In genomic region chr16:90580411-90580810, GRCm38 (mm10) we compare ENCODE assay signal across 16 mouse cellular contexts.
DNase-seq lines count a peak whose midpoint lies in the region; ATAC-seq lines count a peak whose summit lies in the region.
"Had no signal": no experiment of that assay in that cellular context is flagged by ENCODE, and none has a peak within 500 bp of the region (broad histone marks: within the 10 kb centered on the region; RNA-seq: fewer than 3 reads in every experiment).

No protein-coding gene starts in this region.

- H3K36me3 ChIP-seq in midbrain, embryonic 15.5 days (replicated peaks) = no peaks in the 10 kb centered on the region
- H3K36me3 ChIP-seq: embryonic facial prominence, embryonic 12.5 days had no signal

- H3K27ac ChIP-seq in midbrain, embryonic 15.5 days = no peak overlapping the region
- H3K27ac ChIP-seq: embryonic facial prominence, embryonic 12.5 days; layer of hippocampus, adult 2 months; liver, embryonic 14.5 days had no signal

- H3K4me2 ChIP-seq in midbrain, embryonic 15.5 days = no peak overlapping the region
- H3K4me2 ChIP-seq: embryonic facial prominence, embryonic 12.5 days had no signal

- no peaks in the 10 kb centered on the region for H3K27me3 ChIP-seq in midbrain, embryonic 15.5 days (replicated peaks)
- H3K27me3 ChIP-seq: embryonic facial prominence, embryonic 12.5 days had no signal

- ATAC-seq in midbrain, embryonic 15.5 days (replicated peaks) = no peak
- ATAC-seq: midbrain, embryonic 16.5 days had no signal

- no peaks in the 10 kb centered on the region for H3K9me3 ChIP-seq in midbrain, embryonic 15.5 days
- H3K9me3 ChIP-seq: embryonic facial prominence, embryonic 12.5 days had no signal

- H3K4me3 ChIP-seq in midbrain, embryonic 15.5 days = no peak overlapping the region
- H3K4me3 ChIP-seq: embryonic facial prominence, embryonic 12.5 days; layer of hippocampus, adult 2 months had no signal

- peak; percentile 47 for DNase-seq in cerebellum, adult 11-12 months
- DNase-seq in cerebellum, postnatal 4 days (ENCODE audit: low spot score in 2 of 2) = no peak
- DNase-seq in left cerebral cortex, adult 18-20 months (ENCODE audit: low spot score in 2 of 2) = peak; percentile 31 to 39
- no peak for DNase-seq in left cerebral cortex, adult 11 months (ENCODE audit: low spot score)
- peak; percentile 60 for DNase-seq in cerebellum, adult 9-11 months
- DNase-seq in mesoderm, embryonic 11.5 days (ENCODE audit: low read depth, low spot score) = peak; percentile 2
- DNase-seq in adrenal gland, postnatal 14 days = no peak
- DNase-seq: gastrocnemius, postnatal 25 days; kidney, adult 9 months; lung, postnatal 10 days; spleen, adult 18-20 months had no signal

- WGBS in midbrain, embryonic 15.5 days = 71% methylated on average over 8 of the region's 8 CpGs

- H3K9ac ChIP-seq in midbrain, embryonic 15.5 days = no peak overlapping the region
- H3K9ac ChIP-seq: embryonic facial prominence, embryonic 12.5 days; liver, embryonic 14.5 days had no signal

- no peaks in the 10 kb centered on the region for H3K4me1 ChIP-seq in midbrain, embryonic 15.5 days
- H3K4me1 ChIP-seq: embryonic facial prominence, embryonic 12.5 days had no signal

Comparison
In these comparisons a context has a peak if more than half of its experiments do, and no peak if none do; other contexts are left out.
1. DNase-seq: peak in cerebellum, adult 11-12 months (single experiment), left cerebral cortex, adult 18-20 months (2 of 2), cerebellum, adult 9-11 months (single experiment) and mesoderm, embryonic 11.5 days (single experiment); none in cerebellum, postnatal 4 days (0 of 2), left cerebral cortex, adult 11 months (single experiment) and adrenal gland, postnatal 14 days (single experiment).